Mouse (Mus musculus) adrenal gland (tissue): ENCODE results near the gene Plekhm3.
"Not testable (repeated sequence)": the region's sequence is repeated elsewhere in the genome, so short reads cannot be mapped to it uniquely, and the experiment has no call there.

ENCODE experiments used
- intact Hi-C: fragments of 180-260 bp; cut with DNase I; formaldehyde crosslinking; loops from one replicate; pipeline ENCODE4 v1.15.1; 2025
- long read RNA-seq, 2 experiments: library from polyadenylated mRNA; unstranded; transcript quantifications; one replicate each; pipeline ENCODE4 v2.0.0; 2020; ENCODE audit warnings: borderline replicate concordance in 1 of 2; ENCODE audit not compliant: insufficient replicate concordance in 1 of 2

The Plekhm3 gene
- long read RNA-seq, experiment 1, full-length matches to known transcripts, result 1 of 5 reads
- long read RNA-seq, experiment 1, partial matches to known transcripts, result 2 of 5 reads
- long read RNA-seq, experiment 1, other reads (novel, unspliced or antisense), result 2 of 5 reads
- long read RNA-seq, experiment 2, partial matches to known transcripts, result 2 of 2 reads
- long read RNA-seq, experiment 2, other reads (novel, unspliced or antisense), result 0 of 2 reads

DNA sequence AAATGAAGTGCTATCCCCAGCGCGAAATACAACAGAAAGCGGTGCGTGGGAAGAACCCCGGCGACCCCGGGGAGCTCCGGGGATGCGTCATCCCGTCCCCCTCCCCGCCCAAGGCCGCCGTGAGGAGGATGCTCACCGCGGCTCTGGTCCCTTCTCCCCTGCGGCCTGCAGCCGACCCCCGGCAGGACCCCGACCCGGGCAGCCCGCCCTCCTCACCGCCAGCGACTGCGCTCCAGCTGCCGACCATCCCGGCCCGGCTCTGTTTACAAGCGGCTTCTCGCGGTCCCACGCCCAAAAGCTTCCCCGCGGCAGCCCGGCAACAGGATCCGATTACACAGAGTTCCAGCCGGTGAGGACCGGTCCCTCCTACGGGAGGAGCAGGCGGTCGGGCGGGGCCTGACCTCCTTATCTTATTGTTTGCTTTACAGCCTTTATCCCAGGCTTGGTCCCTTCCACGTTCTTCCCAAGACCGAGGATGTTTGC lies at the start of gene Plekhm3:
Gene Plekhm3, minus strand, starts transcription at position 346 of the 483 bp plus-strand sequence.
- intact Hi-C loops, result no loop called here

DNA sequence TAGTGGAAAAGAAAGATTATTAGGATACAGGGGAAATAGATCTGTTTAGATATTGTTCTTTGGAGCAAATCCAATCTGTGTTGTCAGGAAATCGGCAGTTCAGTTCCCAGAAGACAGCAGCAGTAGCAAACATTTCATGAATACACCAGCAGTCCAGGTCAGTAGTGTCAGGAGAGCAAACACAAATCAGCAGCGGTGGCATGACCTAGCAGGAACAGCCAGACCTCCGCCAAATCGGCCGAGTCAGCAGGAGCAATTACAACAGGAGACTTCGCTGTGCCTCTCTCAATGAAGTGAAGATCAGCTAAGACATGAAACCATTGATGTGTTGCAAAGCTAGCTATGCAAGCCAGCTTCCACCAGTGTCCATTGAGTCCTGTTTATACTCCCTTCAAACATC lies 49.0 kb upstream of the Plekhm3 start:
- intact Hi-C loops, result no loop called here

DNA sequence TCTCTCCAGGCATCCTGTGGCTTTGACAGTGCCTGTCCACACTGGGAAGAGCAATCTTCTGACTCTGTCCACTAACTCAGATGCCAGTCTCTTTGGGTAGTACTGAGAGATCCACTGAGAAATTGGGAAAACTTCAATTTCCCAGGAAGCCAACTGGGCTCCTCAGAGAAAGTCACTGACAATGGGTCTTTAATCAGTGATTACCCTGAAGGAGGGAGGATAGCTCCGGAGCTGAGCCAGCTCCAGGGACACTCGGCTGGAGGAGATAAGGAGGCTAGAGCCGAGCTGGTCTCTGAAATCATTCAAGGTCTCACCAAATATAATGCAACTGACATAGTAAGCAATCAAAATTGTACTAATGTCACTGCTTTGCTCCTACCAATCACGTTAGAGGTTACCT lies 47.9 kb upstream of the Plekhm3 start:
- intact Hi-C loops, result no loop called here

DNA sequence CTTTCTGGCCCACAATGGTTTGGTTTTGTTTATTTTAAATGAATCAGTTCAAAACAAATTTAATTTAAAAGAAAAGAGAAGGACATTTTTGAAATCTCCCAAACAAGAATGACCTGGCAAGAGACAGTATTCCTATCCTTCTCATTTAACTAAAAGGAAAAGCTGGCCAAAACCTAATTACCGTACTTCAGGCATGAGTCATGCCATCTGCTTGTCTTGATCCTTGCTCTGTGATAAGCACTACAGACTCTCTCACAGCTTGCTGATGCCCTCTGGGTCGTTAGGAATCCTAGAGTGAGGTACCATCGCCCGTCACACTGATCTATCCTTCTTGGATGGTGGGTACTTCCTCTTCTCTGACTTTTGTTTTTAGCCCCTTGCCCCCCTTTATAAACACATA lies 36.6 kb upstream of the Plekhm3 start:
- intact Hi-C loops, result no loop called here

DNA sequence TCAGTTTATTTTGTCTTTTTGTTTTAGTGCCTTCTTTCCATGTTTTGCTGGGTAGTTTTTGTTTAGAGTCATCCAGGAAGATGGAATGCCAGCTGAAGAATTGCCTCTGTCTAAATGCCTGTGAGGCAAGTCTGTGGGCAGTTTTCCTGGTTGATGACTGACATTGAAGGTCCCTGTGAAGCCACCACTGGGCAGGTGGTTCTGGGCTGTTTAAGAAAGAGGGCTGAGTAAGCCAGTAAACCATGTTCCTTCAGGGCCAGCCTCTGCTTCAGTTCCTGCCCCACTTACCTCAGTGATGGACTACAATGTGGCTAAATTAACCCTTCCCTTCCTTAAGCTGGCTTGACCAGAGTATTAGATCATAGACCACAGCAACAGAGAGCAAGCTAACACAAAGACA lies 31.6 kb upstream of the Plekhm3 start:
- intact Hi-C loops, result loop anchor here (5.0 to 10.0 kb wide), 4 partner anchors 66 to 1323 kb away; partner anchors contain the start of gene Mettl21a

DNA sequence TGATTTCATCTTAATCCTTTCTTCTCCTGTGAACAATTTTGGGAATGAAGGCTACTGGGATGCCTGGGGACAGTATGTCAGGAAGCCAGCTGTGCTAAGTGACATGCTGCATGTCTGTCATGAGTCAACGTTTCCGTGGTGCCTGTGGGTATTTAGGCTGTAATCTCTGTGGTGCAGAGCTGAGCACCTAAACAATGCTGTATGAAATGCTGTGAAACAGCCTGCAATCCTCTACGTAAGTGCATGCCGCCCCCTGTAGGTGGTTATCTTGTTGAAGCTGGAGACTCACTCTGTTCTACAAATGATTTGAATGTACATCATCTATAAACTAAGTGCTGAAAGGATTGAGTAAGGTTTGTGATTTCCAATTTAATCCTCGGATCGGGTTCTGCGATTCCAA lies 29.5 kb upstream of the Plekhm3 start:
- intact Hi-C loops, result loop anchor here (5.0 to 10.0 kb wide), 4 partner anchors 64 to 1321 kb away; partner anchors contain the start of gene Mettl21a

DNA sequence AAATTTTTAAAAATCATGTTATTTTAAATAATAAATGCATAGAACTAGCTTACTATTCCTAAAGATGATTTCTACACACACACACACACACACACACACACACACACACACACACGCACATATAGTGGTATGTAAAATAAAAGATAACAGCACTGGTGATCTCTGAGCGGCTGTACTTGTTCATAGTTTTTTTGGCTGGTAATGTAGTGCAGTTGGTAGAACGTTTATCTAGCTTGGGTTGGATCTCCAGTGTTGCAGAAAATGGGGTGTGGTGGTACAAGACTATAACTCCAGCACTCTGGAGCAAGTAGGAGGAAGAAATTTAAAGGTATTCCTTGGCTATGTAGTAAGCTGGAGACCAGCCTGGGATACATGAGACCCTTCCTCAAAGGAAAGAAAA lies 26.6 kb upstream of the Plekhm3 start:
- intact Hi-C loops, result loop anchor here (10.0 kb wide), 2 partner anchors 368 to 1318 kb away; partner anchors contain the start of gene Mettl21a

DNA sequence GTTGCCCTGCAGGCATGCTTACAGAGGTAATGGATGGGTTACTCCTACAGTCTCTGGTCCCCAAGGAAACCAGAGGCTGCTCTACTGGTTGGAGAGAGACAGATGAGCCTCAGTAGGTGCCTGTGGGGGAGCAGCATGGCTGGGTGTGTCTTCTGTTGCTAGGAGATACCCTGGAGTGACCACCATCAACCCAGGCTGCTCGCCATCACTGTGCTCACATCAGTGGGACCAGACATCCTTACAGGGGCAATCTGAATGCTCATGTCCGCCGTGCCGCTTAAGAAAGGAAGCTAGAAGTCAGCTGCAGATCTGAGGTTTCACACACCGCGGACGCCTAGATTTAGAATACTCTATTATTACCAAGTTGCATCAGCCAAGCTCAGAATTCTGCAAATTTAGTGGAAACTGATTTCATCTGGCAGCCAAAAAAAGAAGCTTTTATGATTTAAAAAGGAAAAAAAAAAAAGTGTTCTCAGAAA lies 21.7 kb upstream of the Plekhm3 start:
- intact Hi-C loops, result no loop called here

DNA sequence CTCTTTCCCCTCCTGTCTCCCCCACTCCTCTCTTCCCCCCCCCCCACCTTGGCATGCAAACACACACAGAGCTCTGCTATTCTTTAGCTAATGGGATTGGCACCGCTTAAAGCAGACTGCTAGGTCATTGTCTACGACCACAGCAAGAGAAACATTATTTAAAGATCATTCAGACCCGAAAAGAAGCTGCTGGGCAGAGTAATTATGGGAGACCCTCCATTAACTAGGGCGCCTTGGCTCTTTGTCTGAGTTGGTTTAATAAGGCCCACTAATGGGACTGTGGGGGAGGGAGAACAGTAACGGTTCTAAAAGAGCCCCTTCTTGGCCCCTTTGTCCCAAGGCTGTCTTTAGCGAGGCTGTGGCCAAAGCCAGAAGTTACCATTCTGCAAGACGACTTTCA lies 18.7 kb upstream of the Plekhm3 start:
- intact Hi-C loops, result no loop called here

DNA sequence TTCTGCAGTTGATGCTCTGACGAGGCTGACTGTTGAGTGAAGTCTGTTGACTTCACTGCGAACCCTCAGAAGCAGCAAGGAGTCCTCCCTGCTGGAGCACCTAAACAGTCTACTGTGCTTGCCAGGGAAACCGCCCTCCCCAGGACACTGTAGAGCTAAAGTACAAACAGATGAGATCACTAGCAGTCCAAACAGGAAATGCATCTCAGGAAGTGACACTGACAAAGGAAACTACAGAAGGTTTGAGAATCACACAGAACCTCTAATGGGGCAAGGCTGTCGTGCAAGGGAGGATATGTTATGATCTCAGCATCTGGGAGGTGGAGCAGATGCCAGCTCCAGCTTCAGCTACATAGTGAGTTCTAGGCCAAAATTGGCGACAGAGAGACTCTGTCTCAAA lies 14.1 kb upstream of the Plekhm3 start:
- intact Hi-C loops, result no loop called here

DNA sequence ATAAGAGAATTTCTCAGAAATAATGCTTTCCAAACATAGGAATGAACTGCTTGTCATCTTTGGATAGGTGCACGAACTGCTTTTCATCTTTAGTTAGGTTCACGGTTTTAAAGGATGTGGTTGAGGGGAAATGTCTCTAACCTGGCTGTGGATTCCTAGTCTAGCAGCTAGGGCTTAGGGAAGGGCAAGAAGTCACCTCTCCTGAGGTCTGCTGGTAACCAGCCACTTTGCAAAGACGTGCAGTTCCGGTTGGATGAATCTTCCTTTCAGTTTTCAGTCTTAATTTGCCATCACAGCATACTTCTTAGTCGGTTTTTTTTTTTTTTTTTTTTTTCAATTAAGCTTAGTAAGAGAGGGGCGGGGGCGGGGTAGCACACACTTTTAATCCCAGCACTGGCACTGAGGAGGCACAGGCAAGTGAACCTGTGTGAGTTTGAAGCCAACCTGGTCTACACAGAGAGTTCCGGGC lies 431 bp upstream of the Plekhm3 start:
- intact Hi-C loops, result no loop called here

DNA sequence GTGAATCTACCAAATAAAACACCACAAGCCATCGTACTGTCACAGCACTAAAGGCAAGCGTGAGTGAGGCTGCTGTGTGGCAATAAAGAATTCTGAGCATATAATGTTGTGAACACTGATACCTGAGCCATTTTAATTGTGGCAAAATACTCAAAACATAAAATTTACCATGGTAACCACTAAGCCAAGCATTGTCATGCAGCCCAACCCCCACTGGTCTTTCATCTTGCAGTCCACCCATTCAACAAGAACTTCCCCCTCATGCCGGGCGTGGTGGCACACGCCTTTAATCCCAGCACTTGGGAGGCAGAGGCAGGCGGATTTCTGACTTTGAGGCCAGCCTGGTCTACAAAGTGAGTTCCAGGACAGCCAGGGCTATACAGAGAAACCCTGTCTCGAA lies 1.8 kb downstream of the Plekhm3 start:
- intact Hi-C loops, result not testable (repeated sequence)

DNA sequence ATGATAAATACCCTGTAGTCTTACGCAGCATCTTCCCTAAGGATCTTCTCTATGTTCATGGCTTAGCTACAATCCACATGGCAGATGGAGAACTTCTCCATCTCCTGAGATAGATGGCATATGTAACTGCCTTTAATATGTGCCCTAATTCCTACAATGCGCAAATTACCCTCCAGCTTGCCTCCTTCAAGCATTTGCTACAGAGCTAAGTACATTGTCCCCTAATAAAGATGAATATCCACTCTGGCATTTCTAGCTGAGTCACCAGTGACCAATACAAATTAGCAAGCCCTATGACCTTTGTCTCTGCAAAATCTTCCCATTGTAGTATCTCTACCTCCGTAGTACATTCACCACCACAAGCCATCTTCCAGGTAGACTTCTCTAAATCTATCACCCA lies 6.4 kb downstream of the Plekhm3 start:
- intact Hi-C loops, result no loop called here

DNA sequence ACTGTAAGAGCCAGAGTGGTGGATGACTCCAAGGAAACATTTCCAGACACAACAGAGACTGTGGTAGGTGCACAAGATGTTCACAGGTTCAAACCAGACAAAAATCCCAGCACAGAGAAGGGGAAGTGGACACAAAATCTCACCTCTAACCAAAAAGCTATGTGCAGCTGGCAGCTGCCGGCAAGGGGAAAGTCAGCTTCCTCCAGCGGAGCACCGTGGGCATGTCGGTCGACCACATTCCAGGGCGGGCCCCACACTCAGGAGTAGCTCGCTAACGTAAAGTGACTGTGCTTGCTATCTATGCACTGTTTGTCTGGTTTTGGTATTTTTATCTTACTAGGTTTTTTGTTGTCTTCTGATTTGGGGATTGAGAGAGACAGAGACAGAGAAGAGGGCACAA lies 7.2 kb downstream of the Plekhm3 start:
- intact Hi-C loops, result no loop called here

DNA sequence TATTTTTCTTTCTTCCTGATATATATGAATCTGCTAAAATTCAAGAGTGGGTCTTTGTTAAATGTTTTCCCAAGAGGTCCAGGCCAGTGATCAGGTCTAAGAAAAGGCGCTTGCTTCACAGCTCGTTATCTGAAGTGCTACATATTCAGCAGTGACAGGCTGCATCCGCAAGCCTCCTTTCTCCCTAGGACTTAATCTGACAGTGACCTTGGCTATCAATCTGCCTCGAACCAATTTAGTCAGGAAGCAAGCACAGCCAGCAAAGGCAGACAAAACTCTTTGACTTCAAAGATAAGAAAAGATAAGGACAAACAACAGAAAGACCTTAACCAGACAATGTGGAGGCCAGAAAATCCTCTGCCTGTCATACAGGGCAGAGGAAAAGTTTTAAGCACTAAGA lies 10.5 kb downstream of the Plekhm3 start:
- intact Hi-C loops, result no loop called here

DNA sequence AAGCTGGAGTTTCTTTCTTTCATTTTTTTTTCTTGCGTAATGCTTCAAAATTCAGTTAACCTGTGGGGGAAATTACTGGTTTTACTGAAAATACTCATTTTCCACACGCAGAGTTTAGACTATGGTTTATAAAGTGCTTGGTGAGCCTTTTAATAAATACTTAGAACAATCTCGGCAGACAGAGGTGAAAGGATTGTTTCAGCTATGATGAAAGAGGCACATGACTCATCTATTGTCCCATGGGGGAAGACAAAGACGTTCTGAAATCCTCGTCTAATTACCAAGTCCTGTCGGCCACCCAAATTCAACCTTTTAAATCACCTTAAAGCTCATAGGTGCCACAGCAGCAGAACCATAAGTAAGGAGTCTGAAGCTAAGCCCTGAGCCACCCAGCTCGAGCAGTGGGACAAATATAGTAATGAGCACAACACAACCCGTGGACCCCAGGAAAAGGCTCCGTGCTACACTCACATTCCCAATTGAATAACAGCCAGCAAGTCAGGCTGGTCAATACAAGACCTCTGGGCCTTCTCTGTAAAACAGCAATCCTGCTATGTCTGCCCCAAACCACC lies 11.3 kb downstream of the Plekhm3 start:
- intact Hi-C loops, result no loop called here

DNA sequence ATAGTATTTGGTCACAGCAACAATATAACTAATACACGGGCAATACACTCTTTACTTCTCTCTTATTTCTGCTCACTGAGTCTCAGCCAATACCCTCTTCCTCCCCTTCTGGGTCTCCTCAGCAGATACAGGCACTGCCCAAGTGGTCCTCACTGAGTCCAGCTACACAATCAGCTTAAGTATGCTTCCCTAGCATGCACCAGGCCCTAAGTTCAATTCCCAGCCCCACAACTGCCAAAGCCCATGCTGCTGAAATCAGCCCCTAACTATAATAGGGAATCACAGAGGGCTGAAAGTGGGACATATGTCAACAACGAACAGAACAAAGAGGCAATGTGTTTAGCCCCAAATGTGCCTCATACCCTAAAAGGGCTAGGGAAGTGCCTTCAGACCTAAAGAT lies 11.9 kb downstream of the Plekhm3 start:
- intact Hi-C loops, result no loop called here

DNA sequence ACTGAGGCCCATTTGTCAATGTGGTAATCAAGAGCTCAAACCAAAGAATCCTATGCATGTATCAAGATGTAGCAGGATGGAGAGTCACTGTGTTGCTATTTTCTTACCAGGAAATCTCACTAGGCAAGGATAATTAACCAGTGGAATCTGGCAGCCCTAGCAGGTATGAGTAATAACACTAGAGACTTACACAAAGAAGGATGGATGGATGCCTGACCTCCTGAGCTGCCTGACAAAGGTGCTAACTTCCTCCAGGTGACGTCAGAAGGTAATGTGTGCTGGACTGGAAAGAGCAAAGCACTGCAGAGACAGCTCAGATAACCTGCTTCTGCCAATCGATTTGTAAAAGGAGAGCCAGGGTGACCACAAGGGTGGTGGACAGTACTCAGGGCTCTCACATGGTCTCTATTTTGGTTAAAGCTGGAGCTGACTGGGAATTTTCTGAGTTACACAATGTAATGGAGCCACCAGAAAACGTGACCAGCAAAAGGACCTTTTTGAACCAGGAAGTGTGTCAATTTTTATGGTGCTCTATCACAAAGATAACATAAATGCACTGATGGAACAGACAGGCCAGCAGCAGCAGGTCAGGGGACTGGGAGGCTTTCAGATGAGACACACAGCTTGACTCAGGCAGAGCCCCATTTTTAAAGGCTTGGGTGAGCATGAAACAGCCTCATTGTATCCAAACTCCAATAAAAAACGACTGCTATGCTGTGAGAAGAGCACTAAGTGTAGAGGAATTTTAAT lies 14.4 kb downstream of the Plekhm3 start:
- intact Hi-C loops, result no loop called here

DNA sequence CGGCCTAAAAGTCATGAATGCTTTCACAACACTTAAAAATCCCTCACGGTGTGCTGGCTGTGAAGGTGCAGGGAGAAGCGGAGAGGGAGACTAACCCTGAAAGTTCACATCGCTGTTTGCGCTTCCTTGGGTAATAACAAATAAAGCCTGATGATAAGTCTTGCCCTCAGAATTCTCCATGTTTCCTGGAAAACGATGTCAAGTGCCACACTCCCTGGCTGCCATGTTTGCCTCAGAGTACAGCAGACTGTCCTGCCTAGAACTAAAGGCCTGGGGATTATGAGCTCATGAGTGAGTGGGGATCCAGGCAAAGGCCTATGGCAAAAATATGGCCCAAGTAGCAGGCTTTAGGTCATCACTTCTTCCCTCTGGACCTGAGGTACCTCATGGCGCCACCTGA lies 17.7 kb downstream of the Plekhm3 start:
- intact Hi-C loops, result no loop called here

DNA sequence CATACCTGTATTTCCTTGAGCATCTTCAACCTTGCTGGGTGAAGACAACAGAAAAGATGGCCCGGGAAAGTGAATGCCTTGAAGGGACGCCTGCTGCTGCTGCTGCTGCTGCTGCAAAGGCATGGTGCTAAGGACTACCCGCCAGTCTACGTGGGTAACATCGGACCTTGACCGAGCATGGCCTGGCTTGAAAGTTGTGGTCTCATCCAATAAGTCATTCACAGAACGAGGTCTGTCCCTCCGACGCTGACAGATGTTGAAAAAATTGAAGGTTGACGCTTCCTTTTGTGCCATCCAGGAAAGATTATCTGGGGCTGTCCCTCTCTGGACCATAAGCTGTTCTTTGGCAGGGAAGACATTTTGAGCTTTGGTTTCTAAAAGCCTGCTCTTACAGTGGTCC lies 18.9 kb downstream of the Plekhm3 start:
- intact Hi-C loops, result no loop called here

DNA sequence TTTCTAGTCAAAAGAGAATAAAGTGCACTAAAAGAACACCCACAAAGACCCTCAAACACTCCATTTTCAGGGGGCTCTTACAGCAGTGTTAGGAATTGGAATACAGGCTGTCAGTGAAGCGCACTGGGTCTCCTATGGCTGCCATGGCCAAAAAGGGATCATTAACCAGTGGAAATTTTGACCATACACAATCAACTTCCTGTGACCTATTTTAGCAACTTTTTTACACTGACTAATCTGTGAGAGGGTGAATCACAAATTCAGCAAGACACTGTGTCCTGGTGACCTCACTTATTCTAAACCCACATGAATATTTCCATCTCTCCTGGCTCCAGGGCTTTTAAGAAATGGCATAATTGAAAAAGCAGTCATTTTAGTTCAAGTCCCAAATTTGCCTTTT lies 23.7 kb downstream of the Plekhm3 start:
- intact Hi-C loops, result no loop called here

DNA sequence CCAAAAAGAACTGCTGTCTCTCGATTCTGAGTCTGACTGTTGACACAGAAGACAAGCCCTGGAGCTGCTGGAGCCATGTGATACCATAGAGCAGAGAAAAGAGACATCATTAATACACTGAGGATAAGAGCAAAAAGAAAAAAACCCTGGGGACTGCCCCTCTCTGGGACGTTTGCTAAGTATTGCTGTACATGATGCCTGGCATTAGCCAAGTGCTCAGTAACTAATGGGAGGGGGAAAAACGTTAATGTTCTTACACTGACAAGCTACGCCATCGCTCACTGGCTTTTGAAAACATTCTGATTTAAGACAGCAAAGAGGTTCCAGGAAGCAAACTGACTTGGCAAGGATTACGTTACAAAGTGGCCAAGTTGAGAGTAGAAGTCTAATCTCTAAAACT lies 26.5 kb downstream of the Plekhm3 start:
- intact Hi-C loops, result no loop called here
